Mouse (Mus musculus): ENCODE data around the gene Wdr86.
"Not testable (repeated sequence)": the region's sequence is repeated elsewhere in the genome, so short reads cannot be mapped to it uniquely, and the experiment has no call there.

Wdr86 gene

GRCm38 (mm10) chr5:24730986-24731385 is 459 bp upstream of the Wdr86 start:
- peak in 1 of 2 experiments; percentile 38 for DNase-seq

- DNase-seq = no peak
These were observed 585 bp downstream of the Wdr86 start for GRCm38 (mm10) chr5:24729797-24730487.

GRCm38 (mm10) chr5:24726901-24727836 is 3.4 kb downstream of the Wdr86 start:
- peak; percentile 44 to 74 for DNase-seq

GRCm38 (mm10) chr5:24725897-24726296 is 4.6 kb downstream of the Wdr86 start:
- peak; percentile 16 to 53 for DNase-seq

- DNase-seq = peak in 1 of 2 experiments; percentile 16
These were observed 5.7 kb downstream of the Wdr86 start for GRCm38 (mm10) chr5:24724805-24725204.

GRCm38 (mm10) chr5:24724270-24724634 is 6.3 kb downstream of the Wdr86 start:
- no peak for DNase-seq

GRCm38 (mm10) chr5:24723527-24724269 is 6.8 kb downstream of the Wdr86 start:
- no peak for DNase-seq

- no peak for DNase-seq
These were observed 10.7 kb downstream of the Wdr86 start for GRCm38 (mm10) chr5:24719852-24720251.

GRCm38 (mm10) chr5:24718076-24718475 is 12.5 kb downstream of the Wdr86 start:
- peak in 1 of 2 experiments; percentile 48 for DNase-seq

GRCm38 (mm10) chr5:24713987-24714386 is 16.5 kb downstream of the Wdr86 start:
- DNase-seq = peak; percentile 46 to 62

- DNase-seq = no peak
These were observed 17.3 kb downstream of the Wdr86 start for GRCm38 (mm10) chr5:24713199-24713598.

- DNase-seq = no peak
These were observed 18.9 kb downstream of the Wdr86 start for GRCm38 (mm10) chr5:24711615-24712014.

- DNase-seq = peak; percentile 25 to 47
These were observed 20.6 kb downstream of the Wdr86 start for GRCm38 (mm10) chr5:24709962-24710361.

GRCm38 (mm10) chr5:24704615-24705014 is 25.9 kb downstream of the Wdr86 start:
- no peak for DNase-seq

- no peak for DNase-seq
These were observed 29.3 kb downstream of the Wdr86 start for GRCm38 (mm10) chr5:24701271-24701670.

- peak; percentile 28 to 30 for DNase-seq
These were observed 33.8 kb downstream of the Wdr86 start for GRCm38 (mm10) chr5:24696704-24697103.

GRCm38 (mm10) chr5:24687696-24688095 is 42.8 kb downstream of the Wdr86 start:
- DNase-seq = no peak

GRCm38 (mm10) chr5:24686671-24687420 is 43.7 kb downstream of the Wdr86 start:
- DNase-seq = not testable (repeated sequence)

GRCm38 (mm10) chr5:24686176-24686575 is 44.4 kb downstream of the Wdr86 start:
- DNase-seq = peak in 1 of 2 experiments; percentile 35

- peak; percentile 99 for DNase-seq
These were observed 45.0 kb downstream of the Wdr86 start, which contains the start of gene Nub1 for GRCm38 (mm10) chr5:24685366-24686093. Gene Nub1, plus strand, starts transcription at chr5:24685532.

- DNase-seq = peak; percentile 13 to 46
These were observed 45.8 kb downstream of the Wdr86 start for GRCm38 (mm10) chr5:24684578-24685365.

All from kidney, postnatal 36 days (tissue).